Mouse (Mus musculus) ES-E14 (cell line): ENCODE data around the gene Clspn.

Experiments used
- CHD2 ChIP-seq: IDR thresholded peaks from 2 replicates; pipeline ENCODE4 v1.6.1; 2014; ENCODE audit warnings: mild to moderate bottlenecking, low read depth, low read length, inconsistent platforms
- HCFC1 ChIP-seq: IDR thresholded peaks from 2 replicates; pipeline ENCODE4 v1.6.1; 2012; ENCODE audit warnings: low read length, inconsistent platforms, borderline replicate concordance; ENCODE audit not compliant: insufficient read depth
- ZC3H11A ChIP-seq: IDR thresholded peaks from 2 replicates; pipeline ENCODE4 v1.6.1; 2012; ENCODE audit warnings: low read depth, mild to moderate bottlenecking, inconsistent platforms, low read length, borderline replicate concordance
- ZNF384 ChIP-seq: IDR thresholded peaks from 2 replicates; pipeline ENCODE4 v1.6.1; 2012; ENCODE audit warnings: low read depth, low read length, inconsistent platforms

DNA sequence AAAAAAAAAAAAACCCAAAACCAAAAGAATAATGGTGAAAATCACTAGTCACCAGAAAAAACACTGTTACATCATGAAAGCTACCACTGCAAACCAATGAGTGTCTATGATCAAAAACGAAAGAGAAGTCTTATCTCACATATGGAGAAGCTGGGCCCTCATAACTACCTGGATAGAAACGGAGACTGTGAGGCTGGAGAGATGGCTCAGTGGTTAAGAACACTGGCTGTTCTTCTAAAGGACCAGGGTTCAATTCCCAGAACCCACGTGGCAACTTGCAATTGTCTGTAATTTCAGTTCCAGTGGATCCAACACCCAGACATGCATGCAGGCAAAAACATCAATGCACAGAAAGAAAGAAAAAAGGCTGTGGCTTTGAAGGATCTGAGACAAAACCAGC is 75.9 kb downstream of the Clspn start:
- no peak for TF ChIP-seq ZC3H11A
- TF ChIP-seq CHD2: no peak
- no peak for TF ChIP-seq ZNF384
- no peak for TF ChIP-seq HCFC1
